Mouse (Mus musculus) T-helper 1 cell (primary cell): ENCODE measurements at regions not wholly inside any gene's neighbourhood (a gene's known extent, or its start where the extent isn't known, plus 50 kb on each side); places are given as distances from the start of the nearest gene placed in this dataset.
"Not testable (repeated sequence)": the region's sequence is repeated elsewhere in the genome, so short reads cannot be mapped to it uniquely, and the experiment has no call there.

ENCODE experiments used
- in situ Hi-C: fragments of 300-600 bp; cut with MboI, MseI; formaldehyde crosslinking; loops from one replicate; pipeline ENCODE4 v1.15.1; 2025; ENCODE audit warnings: high pct_unique_total_duplicates

DNA sequence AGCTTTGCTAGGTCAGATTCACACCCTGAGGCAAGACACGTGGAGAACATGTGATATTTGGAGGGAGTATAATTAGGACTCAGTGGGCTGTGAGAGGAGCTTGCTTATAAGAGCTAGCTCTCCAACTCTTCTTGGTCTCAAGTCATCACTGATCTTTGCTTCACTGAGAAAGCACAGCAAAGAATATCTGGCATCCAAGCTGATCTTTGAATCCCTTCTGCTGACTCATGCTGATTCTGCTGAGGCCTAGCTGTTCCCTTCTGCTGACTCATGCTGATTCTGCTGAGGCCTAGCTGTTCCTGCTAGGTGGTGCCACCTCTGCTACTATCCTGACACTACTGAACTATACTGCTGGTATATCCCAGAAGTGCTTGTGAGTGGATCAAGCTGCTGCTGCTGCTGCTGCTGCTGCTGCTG, 639.0 kb upstream of the Slc8a1 start:
- in situ Hi-C loops, result no loop called here

- in situ Hi-C loops, result no loop called here
These were observed 629.7 kb upstream of the Slc8a1 start for GRCm38 (mm10) chr17:82367876-82368275.

GRCm38 (mm10) chr17:82366001-82366400, 627.8 kb upstream of the Slc8a1 start:
- in situ Hi-C loops, result no loop called here

DNA sequence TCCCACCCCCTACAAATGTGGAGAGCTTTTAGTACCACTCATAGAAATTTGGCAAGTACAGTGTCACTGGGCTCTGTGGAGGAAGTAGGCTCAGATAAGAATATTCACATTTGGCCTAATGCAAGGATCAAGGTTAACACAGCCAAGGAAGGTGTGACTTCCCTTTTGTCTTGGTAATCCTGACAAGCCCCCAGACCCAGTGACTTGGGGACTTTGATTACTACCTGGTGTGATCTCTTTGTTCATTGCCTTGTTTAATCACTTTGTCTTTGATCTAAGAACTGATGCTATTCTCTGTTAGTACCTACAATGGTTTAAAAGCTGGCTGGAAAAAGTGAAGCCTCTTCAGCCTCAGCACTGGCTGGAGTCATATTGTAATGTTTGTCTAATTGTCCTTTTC, 610.5 kb upstream of the Slc8a1 start:
- in situ Hi-C loops, result no loop called here

GRCm38 (mm10) chr17:82331429-82331828, 593.3 kb upstream of the Slc8a1 start:
- in situ Hi-C loops, result no loop called here

DNA sequence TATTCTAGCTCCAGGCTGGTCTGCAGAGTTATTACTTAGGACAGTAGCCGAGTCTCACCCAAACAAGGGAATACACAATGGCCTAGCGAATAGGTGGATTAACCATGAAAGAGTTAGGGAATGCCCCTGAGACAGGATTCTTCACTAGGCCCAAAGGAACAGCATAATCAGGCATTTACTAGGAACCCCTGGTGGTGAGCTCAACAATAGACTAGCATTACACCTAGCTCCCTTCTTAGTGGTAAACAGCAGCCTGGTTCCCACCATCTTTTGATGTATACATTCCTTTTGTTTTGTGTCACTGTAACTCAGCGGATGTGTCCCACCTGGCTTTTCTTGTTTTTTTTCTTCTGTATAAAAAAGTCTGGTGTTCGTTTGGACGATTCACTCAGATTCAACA, 574.0 kb upstream of the Slc8a1 start:
- in situ Hi-C loops, result no loop called here

DNA sequence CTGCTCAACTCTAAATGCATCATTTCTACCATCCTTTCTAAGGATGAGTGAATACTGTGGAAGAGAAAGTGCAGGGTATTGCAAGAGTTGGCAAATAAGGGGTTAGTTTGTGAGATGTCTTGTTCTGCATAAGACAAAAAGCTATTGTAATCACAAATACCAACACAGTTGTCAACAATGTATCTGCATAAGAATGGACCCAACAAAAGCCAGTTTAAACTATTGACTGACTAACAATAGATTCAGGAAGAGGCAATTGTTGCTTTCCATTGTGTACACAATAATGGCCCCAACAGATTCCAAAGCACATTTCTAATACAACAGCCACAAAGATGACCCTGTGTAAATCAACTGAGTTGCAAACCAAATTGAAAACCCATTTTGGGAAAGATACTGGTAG, 568.2 kb upstream of the Slc8a1 start:
- in situ Hi-C loops, result no loop called here

- in situ Hi-C loops, result no loop called here
These were observed 539.6 kb upstream of the Slc8a1 start for GRCm38 (mm10) chr17:82277728-82278127.

DNA sequence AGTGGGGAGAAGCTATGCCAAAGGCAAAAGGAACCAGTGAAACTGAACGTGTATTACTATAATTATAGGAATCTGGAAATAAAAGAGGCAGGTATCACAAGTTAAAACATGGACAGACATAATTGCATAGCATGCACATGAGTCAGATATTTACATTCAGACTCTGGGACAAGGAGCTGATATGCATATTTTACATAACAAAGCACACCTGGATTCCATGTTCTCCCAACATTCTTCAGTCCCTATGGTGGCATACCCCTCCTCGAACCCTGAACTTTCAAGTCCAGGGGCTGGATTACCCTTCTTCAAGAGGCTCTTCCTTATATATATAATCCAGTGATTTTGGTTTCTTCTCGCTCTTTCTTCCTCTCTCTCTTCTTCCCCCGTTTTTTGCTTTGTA, 535.8 kb upstream of the Slc8a1 start:
- in situ Hi-C loops, result no loop called here

- in situ Hi-C loops, result no loop called here
These were observed 534.7 kb upstream of the Slc8a1 start for GRCm38 (mm10) chr17:82272845-82273244.

GRCm38 (mm10) chr17:82266842-82267241, 528.7 kb upstream of the Slc8a1 start:
- in situ Hi-C loops, result not testable (repeated sequence)

GRCm38 (mm10) chr17:82252362-82252761, 514.2 kb upstream of the Slc8a1 start:
- in situ Hi-C loops, result no loop called here

DNA sequence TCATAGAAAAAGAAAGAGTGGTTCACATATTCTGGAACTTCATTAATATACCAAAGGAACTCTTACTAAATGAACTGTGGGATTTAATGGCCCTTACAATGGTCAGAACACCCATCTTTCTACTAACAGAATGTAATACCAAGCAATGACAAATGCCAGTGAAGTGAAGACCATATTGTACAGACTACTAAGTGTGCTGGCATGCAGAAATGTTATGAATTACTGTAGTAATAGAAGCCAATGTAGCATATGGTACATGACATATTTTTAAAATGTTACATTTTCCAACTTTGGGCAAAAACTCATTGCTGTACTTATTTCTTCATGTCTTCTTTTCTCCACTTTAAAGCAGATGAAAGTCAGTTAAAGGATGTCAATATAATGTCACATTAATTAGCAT, 513.7 kb upstream of the Slc8a1 start:
- in situ Hi-C loops, result no loop called here

DNA sequence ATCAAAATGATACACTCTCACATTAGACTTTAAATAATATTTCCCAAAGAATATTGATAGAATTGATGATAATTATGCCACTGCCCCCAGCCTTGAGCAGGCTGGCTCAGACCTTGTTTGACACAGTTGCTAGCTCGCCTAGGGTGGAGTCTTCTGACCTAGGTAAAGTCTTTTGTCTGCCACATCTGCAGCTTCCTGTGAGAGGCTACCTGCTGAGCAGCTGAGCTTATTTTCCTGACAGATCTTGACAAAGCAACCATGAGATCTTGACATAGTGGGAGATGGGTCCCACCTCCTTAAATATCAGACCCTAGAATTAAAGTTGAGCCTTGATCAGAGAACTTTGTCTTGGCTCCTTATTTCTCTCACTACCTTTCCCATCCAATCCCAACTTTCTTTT, 500.2 kb upstream of the Slc8a1 start:
- in situ Hi-C loops, result no loop called here

DNA sequence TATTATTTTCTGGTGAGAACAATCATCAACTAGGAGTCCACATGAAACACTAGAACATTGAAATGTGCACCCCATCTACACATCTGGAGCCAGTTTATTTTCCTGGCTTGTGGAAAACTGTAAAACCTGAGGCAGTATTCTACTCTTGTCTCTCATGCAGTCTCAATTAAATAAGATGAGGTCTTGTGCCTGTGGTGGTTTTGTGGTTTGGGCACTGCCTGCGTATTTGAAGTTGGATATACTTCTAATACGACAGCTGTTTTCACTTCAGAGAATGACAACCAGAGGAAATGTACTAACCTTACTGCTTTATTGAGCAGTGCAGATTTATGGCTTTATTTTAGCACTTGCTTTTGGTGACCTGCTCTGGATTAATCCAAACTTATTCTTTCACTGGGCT, 499.3 kb upstream of the Slc8a1 start:
- in situ Hi-C loops, result no loop called here

DNA sequence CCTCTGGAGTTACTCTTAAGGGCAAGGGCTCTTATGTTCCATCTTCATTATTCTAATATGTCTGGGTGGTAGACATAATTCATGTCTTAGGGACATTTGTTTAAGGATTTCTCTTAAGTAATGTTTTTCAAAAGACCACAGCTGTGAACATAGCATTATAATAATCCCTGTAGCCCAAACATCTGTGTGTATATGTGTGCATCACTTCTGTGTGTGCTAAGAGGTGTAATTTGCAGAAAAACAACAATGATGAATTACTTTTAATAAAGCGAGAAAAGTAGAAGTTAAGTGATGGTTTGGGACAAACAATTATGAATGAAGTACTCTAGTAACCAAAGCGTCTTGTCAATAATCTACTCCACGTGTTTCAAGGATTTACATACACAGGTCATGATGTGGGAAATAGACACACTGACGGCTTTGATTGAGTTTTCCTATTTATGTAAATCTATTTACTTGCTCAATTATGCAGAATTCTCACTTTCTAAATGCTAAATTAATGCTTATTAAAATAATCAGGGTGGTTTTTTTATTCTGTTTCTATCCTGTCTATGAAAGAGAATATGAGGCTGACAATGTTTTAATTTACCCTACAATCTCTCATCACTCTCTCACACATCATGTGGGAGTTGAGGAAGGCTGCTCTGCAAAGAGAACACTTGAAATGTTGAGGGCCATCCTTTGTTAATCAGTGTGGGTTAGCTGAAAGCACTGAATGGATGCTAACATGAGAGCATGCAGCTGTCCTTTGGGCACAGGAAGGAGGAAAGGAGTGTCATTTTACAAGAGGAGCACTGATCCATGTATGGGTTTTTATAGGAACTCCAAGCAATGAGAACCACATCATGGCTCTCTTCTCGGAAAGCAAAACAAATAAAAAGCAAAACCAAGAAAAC, 477.8 kb upstream of the Slc8a1 start:
- in situ Hi-C loops, result no loop called here

DNA sequence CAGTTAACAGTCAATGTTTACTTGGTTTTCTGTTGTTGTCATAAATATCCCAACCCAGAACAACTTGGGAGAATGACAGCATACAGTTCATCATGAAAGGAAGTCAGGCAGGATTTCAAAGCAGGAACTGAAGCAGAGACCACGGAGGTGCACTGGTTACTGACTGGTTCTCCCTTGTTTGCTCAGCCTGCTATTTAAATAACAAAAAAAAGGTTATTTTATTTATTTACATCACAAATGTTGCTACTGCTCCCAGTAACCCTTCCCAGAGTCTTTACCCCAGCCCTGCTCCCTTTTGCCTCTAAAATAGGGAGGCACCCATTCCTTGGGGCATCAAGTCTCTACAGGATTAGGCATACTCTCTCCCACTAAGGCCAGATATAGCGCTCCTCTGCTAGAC, 461.8 kb upstream of the Slc8a1 start:
- in situ Hi-C loops, result no loop called here

DNA sequence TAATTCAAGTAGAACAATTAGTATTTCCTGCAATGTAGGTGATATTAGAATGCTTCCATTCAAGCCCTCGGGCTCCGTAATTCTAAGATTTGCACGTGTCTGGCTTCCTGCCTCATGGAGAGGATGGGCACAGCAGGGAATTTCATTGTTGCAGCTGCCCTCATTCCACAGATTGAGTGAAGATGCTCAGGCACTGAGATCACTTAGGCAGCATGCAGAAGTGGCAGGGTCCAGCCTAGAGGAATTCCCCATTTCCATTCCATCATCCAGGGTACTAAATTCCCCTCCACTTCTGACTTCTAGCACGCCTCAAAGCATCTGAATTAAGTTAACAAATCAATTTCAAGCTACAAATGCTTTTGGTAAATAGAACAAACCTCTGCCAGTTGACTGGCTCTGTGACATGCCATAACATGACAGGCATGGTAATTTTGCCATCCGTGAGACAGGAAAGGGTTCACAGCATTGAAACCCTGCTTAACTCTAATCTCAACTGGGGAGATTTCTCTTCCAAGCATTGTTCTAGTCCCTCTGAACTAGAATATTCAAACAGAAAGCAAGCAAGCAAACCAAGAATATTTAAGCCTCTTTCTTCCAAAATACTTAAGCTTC, 461.0 kb upstream of the Slc8a1 start:
- in situ Hi-C loops, result no loop called here

DNA sequence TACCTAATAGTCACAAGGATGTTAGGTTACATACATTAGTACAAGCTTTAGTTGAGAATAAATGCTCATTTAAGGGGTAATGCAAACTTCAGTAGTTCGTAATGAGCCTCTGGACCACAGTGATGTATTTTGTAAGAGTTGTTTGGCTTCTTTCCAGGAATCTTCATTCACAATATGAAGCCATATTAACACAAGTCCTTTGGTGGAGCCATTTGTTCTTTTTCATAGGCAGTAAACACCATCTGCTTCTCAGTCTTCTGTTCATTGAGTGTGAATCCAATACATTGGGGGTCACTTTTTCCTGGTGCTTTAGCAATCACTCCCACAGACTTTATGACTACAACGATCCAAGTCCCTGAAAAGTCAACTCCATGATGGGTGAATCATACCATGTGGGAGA, 446.1 kb upstream of the Slc8a1 start:
- in situ Hi-C loops, result no loop called here

DNA sequence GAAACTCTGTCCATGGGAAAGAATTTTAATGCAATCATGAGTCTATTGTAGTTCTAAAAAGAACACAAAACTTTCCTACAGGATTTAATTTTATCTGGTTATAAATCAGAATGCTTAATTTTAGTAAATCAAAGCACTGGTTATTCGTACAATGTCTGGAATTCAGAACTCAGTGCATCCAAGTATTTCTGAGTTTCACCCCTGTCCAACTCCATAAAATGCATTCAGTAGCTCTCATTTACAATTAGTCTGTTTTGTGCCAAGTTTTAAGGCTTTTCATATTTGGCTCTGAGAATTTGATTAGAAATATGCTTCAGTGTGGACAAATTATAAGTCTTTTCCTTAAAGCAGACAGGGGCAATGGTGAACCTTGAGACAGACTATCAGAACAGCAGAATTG, 433.0 kb upstream of the Slc8a1 start:
- in situ Hi-C loops, result no loop called here

DNA sequence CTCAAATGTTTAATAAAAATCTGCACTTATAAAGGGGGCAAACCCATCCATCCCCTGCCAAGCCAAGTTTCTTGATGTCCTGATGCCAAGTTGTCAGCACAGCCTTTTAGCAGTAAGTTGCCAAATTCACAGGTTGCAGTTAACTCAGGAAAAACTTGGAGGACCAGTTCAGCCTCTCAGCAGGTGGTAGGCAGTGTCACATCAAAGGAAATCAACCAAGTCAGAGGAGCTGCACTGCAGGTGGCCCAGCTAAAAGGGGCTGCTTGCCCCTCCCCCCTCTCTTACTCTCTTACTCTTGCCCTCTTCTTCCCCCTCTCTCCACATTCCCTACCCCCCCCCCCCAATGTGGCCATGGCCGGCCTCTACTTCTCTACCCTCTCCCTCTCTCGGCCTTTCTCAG, 415.3 kb upstream of the Slc8a1 start:
- in situ Hi-C loops, result no loop called here

- in situ Hi-C loops, result no loop called here
These were observed 396.7 kb upstream of the Slc8a1 start for GRCm38 (mm10) chr17:82134843-82135242.

DNA sequence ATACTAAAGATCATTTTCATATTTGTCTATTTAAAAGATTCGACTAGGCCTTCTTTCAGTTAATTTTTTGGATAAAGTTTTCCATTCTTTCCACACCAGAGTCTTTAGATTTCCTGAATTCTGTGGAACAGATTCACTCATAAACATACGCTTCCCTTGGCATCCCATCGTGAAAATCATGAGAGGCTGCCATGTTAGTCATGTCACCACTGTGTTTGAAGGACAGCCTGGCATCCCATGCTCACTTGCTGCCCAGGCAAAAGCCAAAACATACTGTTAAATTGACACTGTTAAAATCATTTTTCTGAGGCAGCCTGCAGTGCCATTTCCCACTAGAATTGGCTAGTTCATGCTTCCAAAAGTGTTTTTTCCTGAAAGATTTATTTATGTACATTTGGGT, 394.8 kb upstream of the Slc8a1 start:
- in situ Hi-C loops, result no loop called here
